Mouse (Mus musculus): ENCODE data around the gene Ccm2l. TPM values are rescaled to one million over a fixed set of nuclear protein-coding genes. Genes with fewer than 3 reads are reported as not detected.

The Ccm2l gene
- polyA plus RNA-seq, 1 experiment from 2014 or later: 0.77 TPM

DNA sequence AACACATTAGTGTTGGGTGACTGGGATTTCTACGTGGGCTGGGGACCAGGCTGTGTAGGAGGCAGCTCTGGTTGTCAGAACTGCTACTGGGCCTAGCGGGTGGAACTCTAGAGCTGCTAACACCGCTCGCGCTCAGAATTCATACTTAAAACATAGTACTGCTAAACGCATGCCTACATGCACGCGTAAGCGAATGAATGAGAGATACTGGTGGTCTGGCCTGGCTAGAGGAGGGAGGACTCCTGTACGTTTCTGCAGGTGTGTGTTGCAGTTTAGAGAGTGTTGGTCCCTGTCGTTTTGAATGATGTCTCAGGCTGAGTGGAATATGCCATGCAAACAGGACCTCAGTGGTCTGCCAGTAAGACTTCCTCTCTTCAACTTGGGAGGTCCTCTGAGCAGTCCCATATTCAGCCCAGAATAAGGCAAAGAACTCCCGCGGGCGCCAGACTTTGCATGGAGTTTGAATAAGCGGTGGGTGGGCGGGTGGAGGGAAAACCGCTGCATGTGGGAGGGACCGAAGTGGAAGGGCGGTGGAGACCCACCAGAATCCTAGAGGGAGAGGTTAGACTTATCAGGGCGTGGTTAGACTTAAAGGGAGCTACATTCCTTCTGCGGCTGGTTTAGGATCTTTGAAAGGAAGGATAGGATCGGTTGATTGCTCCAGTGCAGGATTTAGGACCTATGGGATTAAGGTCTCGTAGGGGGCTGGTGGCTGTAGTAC is 41.5 kb downstream of the Ccm2l start:
- WGBS: 31% methylated on average over 23 of the region's 23 CpGs

DNA sequence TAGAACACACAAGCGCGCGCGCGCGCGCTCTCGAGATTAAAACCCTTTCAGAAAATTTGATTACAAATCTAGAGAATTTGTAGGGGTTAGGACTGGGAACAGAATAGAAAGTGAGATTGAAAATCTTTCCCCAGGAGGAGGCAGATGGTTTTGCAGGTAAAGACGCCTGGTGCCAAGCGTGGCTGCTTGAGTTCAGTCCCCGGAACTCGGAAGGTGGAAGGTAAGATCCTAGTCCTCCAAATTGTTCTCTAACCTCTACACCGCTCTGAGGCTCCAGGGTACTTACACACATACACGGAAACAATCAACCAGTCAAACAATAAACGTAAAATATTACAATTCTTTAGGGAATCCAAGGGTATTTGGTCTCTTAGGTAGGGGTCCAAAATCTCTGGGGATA is 42.0 kb downstream of the Ccm2l start:
- Histone ChIP-seq H3K36me3 (ENCODE audit: control insufficient read depth, insufficient read depth, low read length) (no peaks in the 10 kb centered on the region), H3K4me2 (ENCODE audit: low read length) (peak overlapping the region; percentile 63), H3K27ac (ENCODE audit: low read depth, low read length) (no peak overlapping the region), H3K9me3 (replicated peaks; ENCODE audit: control insufficient read depth, low read length) (no peaks in the 10 kb centered on the region), H3K9ac (ENCODE audit: low read length) (no peak overlapping the region), H3K4me1 (ENCODE audit: control insufficient read depth, insufficient read depth, low read length) (no peaks in the 10 kb centered on the region), H3K27me3 (replicated peaks; ENCODE audit: control insufficient read depth, insufficient read depth, low read length) (peaks cover 24% of the 10 kb centered on the region), H3K4me3 (ENCODE audit: low read depth, low read length) (peak overlapping the region; percentile 30; the same call in 1 of the 2 replicates)
- no peak for DNase-seq (ENCODE audit: low spot score)
- 2% methylated on average over 15 of the region's 15 CpGs for WGBS
- no peak for ATAC-seq

More for the DNA sequence above, 41.5 kb downstream of the Ccm2l start:
- Histone ChIP-seq H3K27me3 (replicated peaks; ENCODE audit: control insufficient read depth, insufficient read depth, low read length) (peaks cover 24% of the 10 kb centered on the region), H3K27ac (ENCODE audit: low read depth, low read length) (no peak overlapping the region), H3K4me1 (ENCODE audit: control insufficient read depth, insufficient read depth, low read length) (no peaks in the 10 kb centered on the region), H3K4me3 (ENCODE audit: low read depth, low read length) (no peak overlapping the region), H3K9ac (ENCODE audit: low read length) (no peak overlapping the region), H3K36me3 (ENCODE audit: control insufficient read depth, insufficient read depth, low read length) (no peaks in the 10 kb centered on the region), H3K4me2 (ENCODE audit: low read length) (peak overlapping the region; percentile 20; the same call in 1 of the 2 replicates), H3K9me3 (replicated peaks; ENCODE audit: control insufficient read depth, low read length) (no peaks in the 10 kb centered on the region)
- ATAC-seq (no peak), DNase-seq (ENCODE audit: low spot score) (peak; percentile 13)

DNA sequence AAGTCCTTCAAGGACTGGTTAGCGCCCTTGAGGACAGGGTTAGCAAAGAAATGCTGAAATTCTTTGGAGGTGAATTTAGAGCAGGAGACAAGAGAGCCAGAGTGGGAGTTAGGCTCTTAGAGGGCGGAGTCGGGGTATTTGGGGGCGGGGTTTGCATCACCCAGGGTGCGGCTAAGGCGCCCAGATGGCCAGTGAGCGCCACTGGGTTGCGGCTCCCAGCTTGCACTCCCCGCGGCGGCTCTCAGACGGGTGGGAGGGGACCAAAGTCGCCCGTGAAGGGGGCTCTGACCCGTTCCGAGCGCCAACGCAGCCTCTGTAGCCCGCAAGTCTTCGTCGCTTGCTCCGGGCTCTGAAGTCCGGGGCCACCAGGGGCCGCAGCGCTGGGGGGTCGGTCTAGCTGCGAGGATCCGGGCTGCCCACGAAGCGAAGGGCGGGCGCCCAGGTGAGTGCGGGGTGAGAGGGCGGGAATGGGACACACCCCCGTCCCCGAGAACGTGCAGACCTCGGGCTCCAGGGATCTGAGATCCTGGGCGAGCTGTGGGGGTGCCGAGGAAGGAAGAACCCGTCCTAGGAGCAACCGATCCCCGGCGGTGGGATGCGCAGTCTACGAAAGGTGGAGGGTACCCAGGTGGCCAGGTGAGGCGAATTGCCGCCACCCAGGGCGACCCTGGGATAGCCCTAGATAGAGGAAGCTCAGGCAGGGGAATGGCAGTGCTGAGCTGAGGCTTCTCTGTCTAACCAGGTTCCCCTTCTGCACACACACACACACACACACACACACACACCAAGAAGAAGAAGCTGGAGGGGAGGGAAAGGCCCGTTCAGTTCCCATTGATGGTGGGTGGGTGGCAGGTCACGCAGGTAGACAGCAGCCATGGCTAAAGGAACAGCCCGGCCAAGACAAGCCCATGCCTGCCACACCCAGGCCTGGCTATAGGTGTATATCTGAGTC is 42.8 kb downstream of the Ccm2l start, which contains the start of gene Hck:
Hck (plus strand) TSS at position 156 of the 952 bp plus-strand sequence.
- no peaks in the 10 kb centered on the region for H3K36me3 ChIP-seq (ENCODE audit: control insufficient read depth, insufficient read depth, low read length)
- ATAC-seq: peak; percentile 60
- H3K27me3 ChIP-seq (replicated peaks; ENCODE audit: control insufficient read depth, insufficient read depth, low read length): peaks cover 24% of the 10 kb centered on the region
- H3K27ac ChIP-seq (ENCODE audit: low read depth, low read length): no peak within 1 kb of the TSS
- no peaks in the 10 kb centered on the region for H3K9me3 ChIP-seq (replicated peaks; ENCODE audit: control insufficient read depth, low read length)
- no peaks in the 10 kb centered on the region for H3K4me1 ChIP-seq (ENCODE audit: control insufficient read depth, insufficient read depth, low read length)
- DNase-seq (ENCODE audit: low spot score): peak; percentile 37
- peak within 1 kb of the TSS; percentile 30 for H3K4me3 ChIP-seq (ENCODE audit: low read depth, low read length)
- 4% methylated on average over 52 of the region's 52 CpGs for WGBS
- H3K4me2 ChIP-seq (ENCODE audit: low read length): peak within 1 kb of the TSS; percentile 63
- peak within 1 kb of the TSS; percentile 49; the same call in 1 of the 2 replicates for H3K9ac ChIP-seq (ENCODE audit: low read length)

DNA sequence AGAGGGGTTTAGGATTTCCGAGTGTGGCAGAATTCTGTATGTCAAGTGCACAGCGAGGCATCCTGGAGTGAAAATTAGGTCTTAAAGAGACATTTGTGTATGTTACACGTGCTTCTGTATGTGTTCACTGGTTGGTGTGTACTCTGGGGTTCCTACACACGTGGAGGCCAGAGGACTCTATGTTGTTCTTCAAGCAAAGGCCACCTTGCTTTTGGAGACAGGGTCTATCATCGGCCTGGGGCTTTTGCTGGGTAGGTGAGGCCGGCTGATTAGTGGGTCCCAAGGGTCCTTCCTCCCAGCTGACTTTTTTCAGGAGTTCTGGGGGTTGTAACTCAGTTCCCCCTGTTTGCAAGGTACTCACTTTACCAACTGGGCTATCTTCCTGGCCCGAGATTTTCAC is 43.8 kb downstream of the Ccm2l start:
- WGBS: 72% methylated on average over 7 of the region's 7 CpGs
- DNase-seq (ENCODE audit: low spot score) (no peak), ATAC-seq (no peak)
- no peak overlapping the region for H3K9ac ChIP-seq (ENCODE audit: low read length)
- H3K27ac ChIP-seq (ENCODE audit: low read depth, low read length): no peak overlapping the region
- peaks cover 24% of the 10 kb centered on the region for H3K27me3 ChIP-seq (replicated peaks; ENCODE audit: control insufficient read depth, insufficient read depth, low read length)
- H3K36me3 ChIP-seq (ENCODE audit: control insufficient read depth, insufficient read depth, low read length): no peaks in the 10 kb centered on the region
- H3K4me3 ChIP-seq (ENCODE audit: low read depth, low read length): no peak overlapping the region
- H3K4me1 ChIP-seq (ENCODE audit: control insufficient read depth, insufficient read depth, low read length): no peaks in the 10 kb centered on the region
- H3K9me3 ChIP-seq (replicated peaks; ENCODE audit: control insufficient read depth, low read length): no peaks in the 10 kb centered on the region
- no peak overlapping the region for H3K4me2 ChIP-seq (ENCODE audit: low read length)

DNA sequence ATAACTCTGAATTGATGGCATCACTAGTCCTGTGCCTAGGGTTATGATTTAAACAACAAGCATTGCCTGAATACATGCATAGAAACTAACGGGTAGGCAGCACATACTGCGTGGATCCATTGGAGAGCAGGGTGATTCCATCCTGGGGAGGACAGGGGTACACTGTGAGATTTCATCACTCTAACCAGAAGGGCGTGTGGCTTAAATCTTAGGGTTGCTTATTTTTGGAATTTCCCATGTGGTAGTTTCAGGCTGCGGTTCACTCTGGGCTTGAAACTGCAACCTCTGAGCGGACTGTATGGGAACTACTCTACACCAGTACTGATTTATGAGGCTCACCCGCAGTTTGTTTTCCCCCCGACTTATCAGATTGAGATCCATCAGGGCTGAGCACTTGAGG is 45.5 kb downstream of the Ccm2l start:
- WGBS: 91% methylated on average over 7 of the region's 7 CpGs
- peaks cover 24% of the 10 kb centered on the region for H3K27me3 ChIP-seq (replicated peaks; ENCODE audit: control insufficient read depth, insufficient read depth, low read length)
- ATAC-seq: no peak
- H3K4me2 ChIP-seq (ENCODE audit: low read length): no peak overlapping the region
- H3K9me3 ChIP-seq (replicated peaks; ENCODE audit: control insufficient read depth, low read length): no peaks in the 10 kb centered on the region
- H3K9ac ChIP-seq (ENCODE audit: low read length): no peak overlapping the region
- H3K36me3 ChIP-seq (ENCODE audit: control insufficient read depth, insufficient read depth, low read length): no peaks in the 10 kb centered on the region
- H3K4me3 ChIP-seq (ENCODE audit: low read depth, low read length): no peak overlapping the region
- H3K4me1 ChIP-seq (ENCODE audit: control insufficient read depth, insufficient read depth, low read length): no peaks in the 10 kb centered on the region
- no peak for DNase-seq (ENCODE audit: low spot score)
- no peak overlapping the region for H3K27ac ChIP-seq (ENCODE audit: low read depth, low read length)

DNA sequence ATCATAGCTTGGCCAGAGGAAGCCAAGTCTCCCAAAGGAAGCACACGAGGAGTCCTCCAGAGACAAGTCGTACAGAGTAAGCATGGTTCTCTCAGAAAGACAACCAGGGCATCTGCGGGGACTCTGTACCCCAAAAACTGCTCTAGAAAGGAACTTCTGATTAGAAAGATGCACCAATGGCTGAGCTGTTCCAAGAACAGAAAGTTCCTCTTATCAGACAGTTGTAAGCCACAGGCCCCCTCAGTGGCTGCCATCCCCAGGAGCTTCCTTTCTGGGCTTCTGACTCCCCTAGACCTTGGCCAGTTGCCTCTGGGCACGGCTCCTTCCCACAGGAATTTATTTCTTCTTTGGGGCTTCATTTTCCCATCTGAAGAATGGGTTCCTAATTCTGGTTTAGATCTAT is 49.9 kb downstream of the Ccm2l start:
- Histone ChIP-seq H3K36me3 (ENCODE audit: control insufficient read depth, insufficient read depth, low read length) (no peaks in the 10 kb centered on the region), H3K27me3 (replicated peaks; ENCODE audit: control insufficient read depth, insufficient read depth, low read length) (no peaks in the 10 kb centered on the region), H3K4me1 (ENCODE audit: control insufficient read depth, insufficient read depth, low read length) (no peaks in the 10 kb centered on the region), H3K4me3 (ENCODE audit: low read depth, low read length) (no peak overlapping the region), H3K9me3 (replicated peaks; ENCODE audit: control insufficient read depth, low read length) (no peaks in the 10 kb centered on the region), H3K4me2 (ENCODE audit: low read length) (no peak overlapping the region), H3K27ac (ENCODE audit: low read depth, low read length) (no peak overlapping the region), H3K9ac (ENCODE audit: low read length) (no peak overlapping the region)
- no peak for ATAC-seq
- 84% methylated on average over 4 of the region's 4 CpGs for WGBS
- no peak for DNase-seq (ENCODE audit: low spot score)

DNA sequence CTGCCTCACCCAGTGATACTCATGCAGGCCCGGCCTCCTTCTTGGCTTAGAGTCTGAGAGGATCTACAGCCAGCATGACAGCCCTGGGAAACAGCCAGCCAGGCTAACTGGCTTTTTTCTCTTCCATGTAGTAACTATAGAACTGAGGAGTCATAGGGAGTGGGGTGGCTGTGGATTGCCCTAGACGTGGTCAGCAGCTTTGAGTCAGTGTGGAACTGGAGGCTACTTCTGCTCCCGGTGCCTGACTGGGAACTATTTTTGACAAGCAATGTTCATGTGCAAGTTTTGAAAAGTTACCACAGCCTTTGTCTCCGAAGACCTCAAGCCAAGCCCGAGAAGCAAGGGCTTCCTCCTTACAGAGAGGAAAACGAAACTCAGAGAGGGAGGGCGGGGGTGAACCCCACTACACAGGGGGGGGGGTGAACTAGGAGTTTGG is 51.3 kb downstream of the Ccm2l start:
- Histone ChIP-seq H3K4me1 (ENCODE audit: control insufficient read depth, insufficient read depth, low read length) (no peaks in the 10 kb centered on the region), H3K27ac (ENCODE audit: low read depth, low read length) (no peak overlapping the region), H3K27me3 (replicated peaks; ENCODE audit: control insufficient read depth, insufficient read depth, low read length) (no peaks in the 10 kb centered on the region), H3K4me2 (ENCODE audit: low read length) (no peak overlapping the region), H3K9ac (ENCODE audit: low read length) (no peak overlapping the region), H3K4me3 (ENCODE audit: low read depth, low read length) (no peak overlapping the region), H3K36me3 (ENCODE audit: control insufficient read depth, insufficient read depth, low read length) (no peaks in the 10 kb centered on the region), H3K9me3 (replicated peaks; ENCODE audit: control insufficient read depth, low read length) (no peaks in the 10 kb centered on the region)
- 80% methylated on average over 7 of the region's 7 CpGs for WGBS
- ATAC-seq (no peak), DNase-seq (ENCODE audit: low spot score) (no peak)

DNA sequence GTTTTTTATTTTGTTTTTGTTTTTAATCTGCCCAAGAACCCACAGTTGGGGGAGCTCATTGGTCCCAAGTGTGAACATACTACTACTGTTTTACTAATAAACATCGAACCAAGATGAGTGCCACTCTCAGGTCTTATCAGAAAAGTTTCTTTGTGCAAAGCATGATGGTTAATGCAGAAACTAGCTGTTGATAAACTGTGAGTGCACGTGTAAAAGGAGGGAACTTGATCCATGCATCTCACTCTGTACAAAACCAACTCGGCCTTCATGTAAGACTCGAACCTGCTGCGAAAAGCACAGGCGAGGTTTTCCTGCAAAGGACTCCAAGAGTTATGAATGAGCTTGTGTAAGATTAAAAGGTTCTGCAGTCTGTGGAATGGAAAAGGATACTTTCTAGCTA is 53.7 kb downstream of the Ccm2l start:
- no peaks in the 10 kb centered on the region for H3K36me3 ChIP-seq (ENCODE audit: control insufficient read depth, insufficient read depth, low read length)
- H3K27me3 ChIP-seq (replicated peaks; ENCODE audit: control insufficient read depth, insufficient read depth, low read length): no peaks in the 10 kb centered on the region
- no peak overlapping the region for H3K4me3 ChIP-seq (ENCODE audit: low read depth, low read length)
- ATAC-seq: no peak
- H3K27ac ChIP-seq (ENCODE audit: low read depth, low read length): no peak overlapping the region
- WGBS: 90% methylated on average over 6 of the region's 6 CpGs
- no peaks in the 10 kb centered on the region for H3K9me3 ChIP-seq (replicated peaks; ENCODE audit: control insufficient read depth, low read length)
- no peak for DNase-seq (ENCODE audit: low spot score)
- H3K9ac ChIP-seq (ENCODE audit: low read length): no peak overlapping the region
- H3K4me2 ChIP-seq (ENCODE audit: low read length): no peak overlapping the region
- H3K4me1 ChIP-seq (ENCODE audit: control insufficient read depth, insufficient read depth, low read length): no peaks in the 10 kb centered on the region

All from forebrain, embryonic 14.5 days (tissue).